Mouse (Mus musculus) T-helper 17 cell (primary cell): ENCODE measurements at regions not wholly inside any gene's neighbourhood (a gene's known extent, or its start where the extent isn't known, plus 50 kb on each side); places are given as distances from the start of the nearest gene placed in this dataset.

ENCODE experiments used
- in situ Hi-C, 2 experiments: fragments of 300-600 bp; cut with MboI, MseI; formaldehyde crosslinking; loops; 1 replicate in 1 of 2; 2 replicates in 1 of 2; pipeline ENCODE4 v1.15.1; 2025; ENCODE audit warnings: high pct_unique_total_duplicates in 2 of 2

GRCm38 (mm10) chr1:179906115-179906514, 54.2 kb upstream of the Cdc42bpa start:
- in situ Hi-C loops = no loop called here

- in situ Hi-C loops = loop anchor here in 1 of 2 experiments (25.0 kb wide), 1 partner anchor 1080 kb away; no protein-coding TSS in a partner anchor
Measured at GRCm38 (mm10) chr1:179892711-179893110, 67.6 kb upstream of the Cdc42bpa start.

DNA sequence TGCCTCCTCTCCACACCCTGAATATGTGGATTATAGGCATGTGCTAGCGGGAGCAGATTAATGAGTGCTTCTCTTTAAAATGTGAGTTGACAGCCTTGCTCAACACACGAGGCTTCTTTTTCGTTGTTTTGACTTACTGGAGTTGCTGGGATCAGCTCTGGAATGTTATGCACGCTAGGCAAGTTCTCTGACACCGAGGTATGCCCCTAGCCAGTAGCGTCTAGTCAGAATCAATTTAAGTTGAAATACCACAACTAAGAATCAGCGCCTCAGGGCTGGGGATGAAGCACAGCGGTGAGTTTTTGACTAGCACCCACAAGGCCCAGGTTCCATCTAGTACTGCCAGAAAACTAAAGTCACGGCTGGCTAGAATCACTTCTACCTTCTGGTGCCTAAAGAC, 72.4 kb upstream of the Cdc42bpa start:
- in situ Hi-C loops = loop anchor here in 1 of 2 experiments (25.0 kb wide), 1 partner anchor 1076 kb away; no protein-coding TSS in a partner anchor

DNA sequence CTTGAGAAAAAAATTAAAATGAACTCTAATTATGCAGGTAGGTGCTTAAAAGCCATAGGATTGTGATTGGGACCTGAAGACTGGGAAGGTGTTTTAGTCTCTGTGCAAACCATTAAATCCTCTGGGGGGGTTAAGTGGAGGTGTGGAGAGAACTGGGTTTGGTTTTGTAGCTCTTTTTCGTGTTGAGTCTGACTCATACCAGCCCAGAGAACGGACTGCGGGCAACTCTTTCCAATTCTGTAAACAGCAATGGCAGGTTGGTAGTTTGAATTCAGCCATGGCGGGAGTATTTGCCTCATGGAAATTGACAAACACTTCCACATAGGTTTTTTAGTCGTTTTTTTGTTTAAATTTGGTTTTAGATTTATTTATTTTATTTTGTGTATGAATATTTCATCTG, 77.7 kb upstream of the Ahctf1 start:
- in situ Hi-C loops = loop anchor here in 1 of 2 experiments (25.0 kb wide), 1 partner anchor 1069 kb away; no protein-coding TSS in a partner anchor

- in situ Hi-C loops = loop anchor here in 1 of 2 experiments (25.0 kb wide), 1 partner anchor 1066 kb away; no protein-coding TSS in a partner anchor
Measured at GRCm38 (mm10) chr1:179877893-179878292, 74.4 kb upstream of the Ahctf1 start.

GRCm38 (mm10) chr1:179873772-179874555, 70.5 kb upstream of the Ahctf1 start:
- in situ Hi-C loops = loop anchor here in 1 of 2 experiments (5.0 kb wide), 1 partner anchor 53 kb away; no protein-coding TSS in a partner anchor

GRCm38 (mm10) chr1:179871961-179872360, 68.5 kb upstream of the Ahctf1 start:
- in situ Hi-C loops = loop anchor here in 1 of 2 experiments (5.0 kb wide), 1 partner anchor 55 kb away; no protein-coding TSS in a partner anchor

DNA sequence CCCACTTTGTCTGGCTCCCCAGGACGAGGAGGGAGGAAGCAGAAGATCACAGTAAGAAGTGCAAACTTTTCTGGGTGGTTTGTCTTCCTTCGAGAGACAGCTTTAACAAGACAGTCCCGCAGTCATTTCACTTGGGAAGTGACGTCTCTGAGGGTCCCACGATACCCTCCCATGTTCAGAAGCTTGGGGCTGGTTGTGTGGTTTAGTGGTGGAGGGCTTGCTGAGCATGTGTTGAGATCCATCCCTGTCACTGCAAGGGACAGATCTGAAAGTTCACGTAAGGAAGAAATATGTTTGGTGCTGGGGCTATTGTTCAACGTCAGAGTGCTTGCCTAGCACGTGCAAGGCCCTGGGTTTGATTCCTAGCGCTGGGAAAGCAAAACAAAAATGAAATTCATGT, 65.2 kb upstream of the Ahctf1 start:
- in situ Hi-C loops = no loop called here

- in situ Hi-C loops = no loop called here
Measured at GRCm38 (mm10) chr1:179867493-179867892, 64.0 kb upstream of the Ahctf1 start.

- in situ Hi-C loops = no loop called here
Measured at GRCm38 (mm10) chr1:179866056-179866772, 62.7 kb upstream of the Ahctf1 start.

GRCm38 (mm10) chr1:179865561-179865960, 62.1 kb upstream of the Ahctf1 start:
- in situ Hi-C loops = no loop called here

- in situ Hi-C loops = loop anchor here in 1 of 2 experiments (5.0 kb wide), 1 partner anchor 238 kb away; no protein-coding TSS in a partner anchor
Measured at GRCm38 (mm10) chr1:179864537-179865226, 61.2 kb upstream of the Ahctf1 start.

- in situ Hi-C loops = loop anchor here in 1 of 2 experiments (5.0 kb wide), 1 partner anchor 239 kb away; no protein-coding TSS in a partner anchor
Measured at GRCm38 (mm10) chr1:179863420-179863819, 59.9 kb upstream of the Ahctf1 start.

- in situ Hi-C loops = loop anchor here in 1 of 2 experiments (5.0 kb wide), 1 partner anchor 239 kb away; no protein-coding TSS in a partner anchor
Measured at GRCm38 (mm10) chr1:179862941-179863340, 59.5 kb upstream of the Ahctf1 start.

- in situ Hi-C loops = loop anchor here in 1 of 2 experiments (5.0 kb wide), 1 partner anchor 241 kb away; no protein-coding TSS in a partner anchor
Measured at GRCm38 (mm10) chr1:179861776-179862175, 58.3 kb upstream of the Ahctf1 start.

GRCm38 (mm10) chr1:179859552-179859902, 56.0 kb upstream of the Ahctf1 start:
- in situ Hi-C loops = loop anchor here in 1 of 2 experiments (10.0 kb wide), 1 partner anchor 345 kb away; no protein-coding TSS in a partner anchor

DNA sequence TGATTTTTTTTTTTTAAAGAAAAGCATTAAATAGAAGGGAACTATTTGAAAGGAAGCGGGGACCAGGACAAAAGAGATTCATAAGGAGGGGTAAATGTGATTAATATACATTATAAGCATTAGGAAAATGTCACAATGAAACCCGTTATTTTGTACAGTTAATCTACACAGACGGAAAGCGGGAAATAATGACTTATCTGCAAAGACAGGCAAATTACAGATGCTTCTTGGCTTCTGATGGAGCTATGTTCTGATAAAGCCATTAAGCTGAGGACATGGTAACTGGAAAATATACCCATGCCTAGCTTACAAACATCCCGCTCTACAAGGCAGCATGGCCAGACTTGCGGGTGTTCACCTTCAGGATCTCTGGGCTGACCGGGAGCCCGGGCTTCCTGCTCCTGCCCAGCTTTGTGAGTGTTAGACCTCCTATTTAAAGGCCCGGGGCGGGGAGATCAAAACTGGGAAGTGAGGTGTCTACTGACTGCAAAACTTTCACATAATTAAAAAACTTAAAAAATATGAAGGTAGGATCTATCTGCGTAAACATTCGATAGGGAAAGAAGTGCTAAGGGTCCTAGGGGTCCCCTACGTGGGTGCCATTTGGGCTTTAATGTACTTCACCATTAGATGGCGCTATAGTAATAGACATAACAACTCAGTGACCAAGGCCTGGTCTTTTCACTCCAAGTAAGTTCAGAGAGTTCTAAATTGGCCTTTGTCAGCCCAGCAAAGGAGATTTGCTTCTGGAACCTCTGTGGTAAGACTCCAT, 55.5 kb upstream of the Ahctf1 start:
- in situ Hi-C loops = loop anchor here in 1 of 2 experiments (10.0 kb wide), 1 partner anchor 346 kb away; no protein-coding TSS in a partner anchor

- in situ Hi-C loops = loop anchor here in 1 of 2 experiments (10.0 kb wide), 1 partner anchor 350 kb away; no protein-coding TSS in a partner anchor
Measured at GRCm38 (mm10) chr1:179854288-179854965, 50.9 kb upstream of the Ahctf1 start.
